Mouse (Mus musculus): ENCODE measurements at regions not wholly inside any gene's neighbourhood (a gene's known extent, or its start where the extent isn't known, plus 50 kb on each side); places are given as distances from the start of the nearest gene placed in this dataset.

- ATAC-seq (ENCODE audit: insufficient number of reproducible peaks, low FRiP score, low TSS enrichment, low read depth), result no peak
- no peak for DNase-seq (ENCODE audit: low spot score)
- H3K4me2 ChIP-seq (ENCODE audit: low read depth, severe bottlenecking), result peak overlapping the region; percentile 49; the same call in 1 of the 2 replicates
- no peak overlapping the region for H3K4me3 ChIP-seq (ENCODE audit: low read depth, low read length)
- no peak overlapping the region for H3K9ac ChIP-seq (ENCODE audit: low read length)
- WGBS, result 38% methylated on average over 2 of the region's 2 CpGs
- no peaks in the 10 kb centered on the region for H3K27me3 ChIP-seq (ENCODE audit: control insufficient read depth, insufficient read depth, low read length)
- no peaks in the 10 kb centered on the region for H3K36me3 ChIP-seq (ENCODE audit: control insufficient read depth, insufficient read depth, low read length)
- H3K4me1 ChIP-seq (ENCODE audit: control insufficient read depth, insufficient read depth, low read length), result peaks cover 16% of the 10 kb centered on the region
- H3K27ac ChIP-seq (replicated peaks; ENCODE audit: low read depth, low read length), result peak overlapping the region; percentile 97; the same call in 1 of the 2 replicates
- no peaks in the 10 kb centered on the region for H3K9me3 ChIP-seq (ENCODE audit: control insufficient read depth, low read length)
Observed at GRCm38 (mm10) chr14:25377091-25377490, 81.9 kb upstream of the Zmiz1 start.

- H3K36me3 ChIP-seq (ENCODE audit: control insufficient read depth, insufficient read depth, low read length), result no peaks in the 10 kb centered on the region
- peaks cover 15% of the 10 kb centered on the region for H3K4me1 ChIP-seq (ENCODE audit: control insufficient read depth, insufficient read depth, low read length)
- DNase-seq (ENCODE audit: low spot score), result no peak
- H3K4me2 ChIP-seq (ENCODE audit: low read depth, severe bottlenecking), result peak overlapping the region; percentile 49
- peak overlapping the region; percentile 97 for H3K27ac ChIP-seq (replicated peaks; ENCODE audit: low read depth, low read length)
- H3K4me3 ChIP-seq (ENCODE audit: low read depth, low read length), result peak overlapping the region; percentile 28
- H3K27me3 ChIP-seq (ENCODE audit: control insufficient read depth, insufficient read depth, low read length), result no peaks in the 10 kb centered on the region
- peak; percentile 75 for ATAC-seq (ENCODE audit: insufficient number of reproducible peaks, low FRiP score, low TSS enrichment, low read depth)
- WGBS, result 3% methylated on average over 8 of the region's 8 CpGs
- H3K9me3 ChIP-seq (ENCODE audit: control insufficient read depth, low read length), result no peaks in the 10 kb centered on the region
- H3K9ac ChIP-seq (ENCODE audit: low read length), result peak overlapping the region; percentile 87
Observed at GRCm38 (mm10) chr14:25377554-25377899, 81.5 kb upstream of the Zmiz1 start.

GRCm38 (mm10) chr14:25377900-25378716 lies 80.9 kb upstream of the Zmiz1 start:
- Histone ChIP-seq H3K27ac (replicated peaks; ENCODE audit: low read depth, low read length) (peak overlapping the region; percentile 97), H3K9ac (ENCODE audit: low read length) (peak overlapping the region; percentile 87), H3K36me3 (ENCODE audit: control insufficient read depth, insufficient read depth, low read length) (no peaks in the 10 kb centered on the region), H3K27me3 (ENCODE audit: control insufficient read depth, insufficient read depth, low read length) (no peaks in the 10 kb centered on the region), H3K4me2 (ENCODE audit: low read depth, severe bottlenecking) (peak overlapping the region; percentile 49), H3K4me1 (ENCODE audit: control insufficient read depth, insufficient read depth, low read length) (peaks cover 18% of the 10 kb centered on the region), H3K9me3 (ENCODE audit: control insufficient read depth, low read length) (no peaks in the 10 kb centered on the region), H3K4me3 (ENCODE audit: low read depth, low read length) (peak overlapping the region; percentile 28)
- DNase-seq (ENCODE audit: low spot score), result peak; percentile 82
- under 1% methylated on average over 52 of the region's 54 CpGs for WGBS
- ATAC-seq (ENCODE audit: insufficient number of reproducible peaks, low FRiP score, low TSS enrichment, low read depth), result peak; percentile 89

GRCm38 (mm10) chr14:25378717-25379224 lies 80.2 kb upstream of the Zmiz1 start:
- Histone ChIP-seq H3K4me2 (ENCODE audit: low read depth, severe bottlenecking) (peak overlapping the region; percentile 49), H3K4me1 (ENCODE audit: control insufficient read depth, insufficient read depth, low read length) (peaks cover 19% of the 10 kb centered on the region), H3K27me3 (ENCODE audit: control insufficient read depth, insufficient read depth, low read length) (no peaks in the 10 kb centered on the region), H3K36me3 (ENCODE audit: control insufficient read depth, insufficient read depth, low read length) (no peaks in the 10 kb centered on the region), H3K9ac (ENCODE audit: low read length) (peak overlapping the region; percentile 87), H3K9me3 (ENCODE audit: control insufficient read depth, low read length) (no peaks in the 10 kb centered on the region), H3K4me3 (ENCODE audit: low read depth, low read length) (peak overlapping the region; percentile 28), H3K27ac (replicated peaks; ENCODE audit: low read depth, low read length) (peak overlapping the region; percentile 97)
- DNase-seq (ENCODE audit: low spot score) (peak; percentile 62), ATAC-seq (ENCODE audit: insufficient number of reproducible peaks, low FRiP score, low TSS enrichment, low read depth) (no peak)
- whole genome bisulfite sequencing, result 6% methylated on average over 13 of the region's 13 CpGs

- ATAC-seq (ENCODE audit: insufficient number of reproducible peaks, low FRiP score, low TSS enrichment, low read depth) (no peak), DNase-seq (ENCODE audit: low spot score) (no peak)
- H3K4me2 ChIP-seq (ENCODE audit: low read depth, severe bottlenecking), result no peak overlapping the region
- H3K27me3 ChIP-seq (ENCODE audit: control insufficient read depth, insufficient read depth, low read length), result no peaks in the 10 kb centered on the region
- H3K4me3 ChIP-seq (ENCODE audit: low read depth, low read length), result no peak overlapping the region
- H3K36me3 ChIP-seq (ENCODE audit: control insufficient read depth, insufficient read depth, low read length), result no peaks in the 10 kb centered on the region
- H3K4me1 ChIP-seq (ENCODE audit: control insufficient read depth, insufficient read depth, low read length), result peaks cover 22% of the 10 kb centered on the region; the same call in 1 of the 2 replicates
- 25% methylated on average over 4 of the region's 4 CpGs for WGBS
- no peak overlapping the region for H3K9ac ChIP-seq (ENCODE audit: low read length)
- H3K9me3 ChIP-seq (ENCODE audit: control insufficient read depth, low read length), result no peaks in the 10 kb centered on the region
- H3K27ac ChIP-seq (replicated peaks; ENCODE audit: low read depth, low read length), result no peak overlapping the region
Observed at GRCm38 (mm10) chr14:25383169-25383824, 75.7 kb upstream of the Zmiz1 start.

- H3K4me1 ChIP-seq (ENCODE audit: control insufficient read depth, insufficient read depth, low read length), result 0 out of 2 replicates have a peak, but pooled peaks cover 18% of the 10 kb centered on the region
- no peak for DNase-seq (ENCODE audit: low spot score)
- H3K9ac ChIP-seq (ENCODE audit: low read length), result no peak overlapping the region
- H3K4me2 ChIP-seq (ENCODE audit: low read depth, severe bottlenecking), result no peak overlapping the region
- 64% methylated on average over 5 of the region's 5 CpGs for WGBS
- H3K9me3 ChIP-seq (ENCODE audit: control insufficient read depth, low read length), result no peaks in the 10 kb centered on the region
- H3K27me3 ChIP-seq (ENCODE audit: control insufficient read depth, insufficient read depth, low read length), result no peaks in the 10 kb centered on the region
- no peak for ATAC-seq (ENCODE audit: insufficient number of reproducible peaks, low FRiP score, low TSS enrichment, low read depth)
- no peaks in the 10 kb centered on the region for H3K36me3 ChIP-seq (ENCODE audit: control insufficient read depth, insufficient read depth, low read length)
- no peak overlapping the region for H3K27ac ChIP-seq (replicated peaks; ENCODE audit: low read depth, low read length)
- no peak overlapping the region for H3K4me3 ChIP-seq (ENCODE audit: low read depth, low read length)
Observed at GRCm38 (mm10) chr14:25385644-25386043, 73.3 kb upstream of the Zmiz1 start.

- no peak overlapping the region for H3K4me2 ChIP-seq (ENCODE audit: low read depth, severe bottlenecking)
- 0 out of 2 replicates have a peak, but pooled peaks cover 17% of the 10 kb centered on the region for H3K4me1 ChIP-seq (ENCODE audit: control insufficient read depth, insufficient read depth, low read length)
- no peak overlapping the region for H3K4me3 ChIP-seq (ENCODE audit: low read depth, low read length)
- H3K27ac ChIP-seq (replicated peaks; ENCODE audit: low read depth, low read length), result no peak overlapping the region
- 84% methylated on average over 4 of the region's 4 CpGs for WGBS
- H3K36me3 ChIP-seq (ENCODE audit: control insufficient read depth, insufficient read depth, low read length), result no peaks in the 10 kb centered on the region
- H3K27me3 ChIP-seq (ENCODE audit: control insufficient read depth, insufficient read depth, low read length), result no peaks in the 10 kb centered on the region
- H3K9me3 ChIP-seq (ENCODE audit: control insufficient read depth, low read length), result no peaks in the 10 kb centered on the region
- no peak overlapping the region for H3K9ac ChIP-seq (ENCODE audit: low read length)
- DNase-seq (ENCODE audit: low spot score) (no peak), ATAC-seq (ENCODE audit: insufficient number of reproducible peaks, low FRiP score, low TSS enrichment, low read depth) (no peak)
Observed at GRCm38 (mm10) chr14:25387780-25388179, 71.2 kb upstream of the Zmiz1 start.

GRCm38 (mm10) chr14:25389314-25389713 lies 69.7 kb upstream of the Zmiz1 start:
- 9% methylated on average over 2 of the region's 2 CpGs for WGBS
- Histone ChIP-seq H3K4me2 (ENCODE audit: low read depth, severe bottlenecking) (no peak overlapping the region), H3K27ac (replicated peaks; ENCODE audit: low read depth, low read length) (no peak overlapping the region), H3K36me3 (ENCODE audit: control insufficient read depth, insufficient read depth, low read length) (no peaks in the 10 kb centered on the region), H3K9ac (ENCODE audit: low read length) (no peak overlapping the region), H3K4me1 (ENCODE audit: control insufficient read depth, insufficient read depth, low read length) (0 out of 2 replicates have a peak, but pooled peaks cover 13% of the 10 kb centered on the region), H3K9me3 (ENCODE audit: control insufficient read depth, low read length) (no peaks in the 10 kb centered on the region), H3K4me3 (ENCODE audit: low read depth, low read length) (no peak overlapping the region), H3K27me3 (ENCODE audit: control insufficient read depth, insufficient read depth, low read length) (no peaks in the 10 kb centered on the region)
- ATAC-seq (ENCODE audit: insufficient number of reproducible peaks, low FRiP score, low TSS enrichment, low read depth), result 0 out of 2 replicates have a peak, but pooled peaks have one; percentile 54
- DNase-seq (ENCODE audit: low spot score), result peak; percentile 33
